Mouse (Mus musculus) cerebellum, adult 18-20 months (tissue): ENCODE data around the gene Myo1e.

Source experiments
- DNase-seq, 2 experiments: peaks; one replicate each; pipeline ENCODE4 v3.0.0; 2021

Myo1e gene

DNA sequence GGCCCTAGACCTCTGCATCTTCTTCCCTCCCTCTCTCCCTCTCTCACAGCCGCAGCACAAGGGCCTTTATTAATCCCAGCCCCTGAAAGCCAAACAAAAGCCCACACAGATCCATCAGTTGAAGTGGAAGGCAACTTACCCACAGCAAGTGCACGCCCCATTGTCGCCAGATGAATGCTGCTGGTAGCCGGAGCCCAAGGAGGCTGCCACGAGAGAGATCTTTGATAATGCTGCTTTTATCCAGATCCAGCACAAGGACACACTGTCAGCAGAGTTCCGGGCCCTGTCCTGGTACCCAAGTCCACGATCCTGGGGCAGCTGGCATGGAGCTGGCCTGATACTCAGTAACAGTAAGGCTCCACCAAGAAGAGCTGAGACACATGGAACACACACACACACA lies 91.1 kb downstream of the Myo1e start:
- DNase-seq: peak in 1 of 2 experiments; percentile 2

DNA sequence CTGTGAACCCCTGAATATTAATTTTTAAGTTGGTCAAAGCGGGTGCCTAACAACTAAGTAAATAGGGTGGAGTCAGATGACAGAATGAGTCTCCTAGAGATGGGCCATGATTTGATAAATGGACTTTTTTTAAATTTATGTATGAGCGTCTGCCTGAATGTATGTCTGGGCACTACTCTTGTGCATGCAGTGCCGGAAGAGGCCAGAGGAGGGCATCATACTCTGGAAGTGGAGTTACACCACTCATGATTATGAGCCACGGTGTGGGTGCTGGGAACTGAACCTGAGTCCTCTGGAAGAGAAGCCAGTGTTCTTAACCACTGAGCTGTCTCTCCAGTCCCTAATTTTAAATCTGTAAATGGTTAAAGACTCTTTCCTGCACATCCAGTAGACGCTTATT lies 93.6 kb downstream of the Myo1e start:
- DNase-seq: no peak

DNA sequence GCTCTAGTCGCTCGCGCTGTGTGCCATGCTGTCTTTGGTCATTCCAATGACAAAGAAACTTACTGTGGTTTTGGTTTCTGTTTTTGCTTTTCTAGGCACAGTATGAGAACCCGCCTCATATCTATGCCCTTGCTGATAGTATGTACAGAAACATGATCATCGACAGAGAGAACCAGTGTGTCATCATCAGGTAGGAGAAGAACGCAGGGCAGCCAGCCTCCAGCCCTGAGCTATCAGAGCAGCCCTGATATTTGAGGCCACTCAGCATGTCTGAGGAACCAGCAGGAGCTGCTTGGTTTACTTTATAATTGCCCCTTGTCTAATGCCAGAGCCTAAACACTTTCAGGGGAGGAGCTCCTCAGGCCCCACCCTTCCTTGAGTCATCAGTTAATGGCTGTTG lies 94.4 kb downstream of the Myo1e start:
- DNase-seq: no peak

DNA sequence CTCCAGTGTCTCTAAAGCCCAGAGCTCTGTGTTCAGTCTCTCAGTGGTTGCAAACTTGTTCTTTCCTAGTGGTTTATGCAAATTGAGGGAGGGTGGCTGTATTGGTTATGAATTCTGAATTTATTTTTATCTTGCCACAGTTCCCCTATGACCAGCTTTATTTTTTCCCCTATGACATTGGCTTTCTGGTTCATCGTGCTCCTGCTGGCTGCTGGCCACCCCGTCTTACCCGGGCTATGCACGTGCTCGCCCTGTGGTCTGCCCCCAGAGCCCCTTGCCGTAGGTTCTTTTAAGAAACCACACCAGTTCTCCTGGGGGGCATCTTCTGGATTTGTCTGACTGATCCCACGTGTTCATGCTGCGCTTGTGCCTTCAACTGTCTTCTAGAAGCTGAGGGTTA lies 97.8 kb downstream of the Myo1e start:
- no peak for DNase-seq

DNA sequence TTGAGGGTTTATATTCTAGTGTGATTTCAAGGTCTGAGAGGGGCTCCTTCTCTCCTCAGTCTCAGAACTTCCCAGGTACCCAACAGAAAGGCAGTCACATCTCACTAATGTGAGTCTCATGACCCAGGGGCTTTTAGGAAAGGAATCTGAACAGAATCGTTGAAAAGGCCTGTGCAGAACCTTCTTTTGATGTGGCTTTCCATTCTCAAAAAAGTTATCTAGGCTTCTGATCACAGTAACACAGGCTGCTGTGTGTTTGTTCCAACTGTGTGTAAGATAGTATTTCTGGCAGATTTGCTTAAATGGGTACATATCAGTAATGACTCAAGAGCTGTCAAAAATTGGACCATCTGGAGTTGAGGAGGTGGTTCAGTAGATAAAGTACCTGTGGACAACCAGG lies 102.9 kb downstream of the Myo1e start:
- DNase-seq: no peak

DNA sequence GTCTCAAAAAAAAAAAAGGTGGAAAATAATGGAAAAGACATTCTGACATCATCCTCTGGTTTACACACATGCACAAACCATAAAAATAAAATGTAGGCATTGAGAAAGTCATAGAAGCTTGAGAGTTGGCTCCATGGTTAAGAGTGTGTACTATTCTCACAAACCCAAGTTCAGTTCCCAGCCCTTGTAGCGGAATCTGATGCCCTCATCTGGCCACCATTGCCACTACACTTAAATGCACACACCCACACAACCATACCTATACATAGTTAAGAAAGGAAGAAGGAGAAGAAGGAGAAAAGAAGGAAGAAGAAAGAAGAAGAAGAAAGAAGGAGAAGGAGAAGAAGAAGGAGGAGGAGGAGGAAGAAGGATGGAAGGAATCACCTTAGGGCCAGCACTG lies 106.9 kb downstream of the Myo1e start:
- DNase-seq: no peak

DNA sequence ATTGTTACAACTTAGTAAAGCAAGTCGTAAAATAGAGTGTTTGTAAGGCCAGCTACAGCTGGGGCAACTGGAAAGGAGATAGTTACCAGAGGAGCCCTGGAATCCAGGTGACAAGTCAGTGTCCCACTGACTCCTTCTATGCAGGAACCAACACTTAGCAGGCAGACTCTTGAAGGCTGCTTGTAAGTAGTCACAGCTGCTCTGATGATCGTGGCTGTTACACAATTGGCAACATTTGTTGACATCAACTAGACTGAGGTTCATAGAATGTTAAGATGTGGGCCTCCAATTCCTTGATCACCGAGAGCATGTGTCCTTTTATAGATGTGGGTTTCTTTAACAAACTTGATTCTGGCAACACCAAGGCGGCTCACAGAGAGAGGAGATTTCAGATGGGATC lies 108.0 kb downstream of the Myo1e start:
- DNase-seq: no peak

DNA sequence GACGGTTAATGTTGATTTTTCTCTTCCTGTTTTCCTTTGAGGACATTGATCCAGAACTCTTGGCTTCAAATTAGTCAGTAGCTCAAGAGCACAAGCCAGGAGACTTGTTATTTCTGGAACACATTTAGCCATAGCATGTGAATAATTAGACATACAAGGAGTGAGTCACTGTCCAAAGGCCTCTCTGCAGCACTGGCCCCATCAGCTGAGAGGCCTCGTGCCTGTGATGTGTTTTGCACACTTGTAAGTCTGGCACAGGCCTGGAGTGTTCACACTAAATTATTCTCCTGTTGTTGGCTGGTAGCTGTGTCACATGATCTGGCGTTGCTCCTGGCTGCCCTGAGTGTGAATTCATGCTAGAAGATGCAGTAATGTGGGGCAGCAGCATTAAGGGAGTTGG lies 111.5 kb downstream of the Myo1e start:
- DNase-seq: no peak

DNA sequence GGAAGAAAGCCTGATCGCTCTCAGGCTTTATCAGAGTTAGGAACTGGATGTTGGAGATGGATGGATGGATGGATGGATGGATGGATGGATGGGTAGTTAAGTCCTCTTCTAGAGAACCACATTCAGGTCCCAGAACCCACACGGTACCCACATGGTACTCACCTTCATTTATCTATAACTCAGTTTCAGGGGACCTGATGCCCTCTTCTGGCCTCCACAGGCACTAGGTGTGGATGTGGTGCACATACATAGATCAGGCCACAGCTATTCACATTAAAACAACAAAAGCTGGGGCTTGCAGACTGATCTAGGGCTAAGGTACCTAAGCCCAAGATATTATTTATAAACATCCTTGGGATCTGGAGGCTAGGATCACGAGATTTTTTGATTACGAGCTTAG lies 117.2 kb downstream of the Myo1e start:
- no peak for DNase-seq

DNA sequence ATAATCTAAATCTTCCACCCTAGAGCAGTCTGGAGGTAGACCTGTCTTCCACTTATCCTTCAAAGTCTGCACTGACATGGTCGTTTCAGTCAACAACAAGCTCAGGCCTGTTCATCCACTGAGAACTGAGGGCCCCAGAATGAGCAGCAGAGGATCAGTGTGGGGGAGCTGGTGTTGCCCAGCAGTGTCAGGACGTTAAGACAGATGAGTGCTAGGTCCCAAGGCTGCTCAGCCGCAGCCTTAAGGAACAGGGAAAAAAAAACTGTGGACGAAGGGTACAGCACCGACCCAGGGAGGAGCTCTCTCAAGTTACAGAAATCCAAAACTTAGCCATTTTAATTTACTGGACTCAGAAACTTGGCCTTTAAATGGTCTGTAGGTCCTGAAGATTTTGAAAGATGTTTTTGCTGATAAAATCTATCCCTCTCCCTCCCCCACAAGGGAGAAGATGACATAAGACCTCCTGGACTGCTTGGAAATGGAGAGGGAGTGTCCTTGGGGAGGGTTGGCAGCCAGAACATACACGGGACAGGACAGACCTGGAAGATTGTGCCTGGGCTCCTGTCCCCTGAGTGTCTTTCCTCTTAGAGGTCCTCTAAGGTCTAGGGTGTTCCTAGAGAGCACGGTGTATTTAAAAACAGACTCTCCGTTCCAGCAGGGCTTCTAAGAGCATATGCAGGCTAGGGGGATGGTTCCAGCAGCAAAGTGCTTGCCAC lies 118.9 kb downstream of the Myo1e start:
- DNase-seq: no peak

DNA sequence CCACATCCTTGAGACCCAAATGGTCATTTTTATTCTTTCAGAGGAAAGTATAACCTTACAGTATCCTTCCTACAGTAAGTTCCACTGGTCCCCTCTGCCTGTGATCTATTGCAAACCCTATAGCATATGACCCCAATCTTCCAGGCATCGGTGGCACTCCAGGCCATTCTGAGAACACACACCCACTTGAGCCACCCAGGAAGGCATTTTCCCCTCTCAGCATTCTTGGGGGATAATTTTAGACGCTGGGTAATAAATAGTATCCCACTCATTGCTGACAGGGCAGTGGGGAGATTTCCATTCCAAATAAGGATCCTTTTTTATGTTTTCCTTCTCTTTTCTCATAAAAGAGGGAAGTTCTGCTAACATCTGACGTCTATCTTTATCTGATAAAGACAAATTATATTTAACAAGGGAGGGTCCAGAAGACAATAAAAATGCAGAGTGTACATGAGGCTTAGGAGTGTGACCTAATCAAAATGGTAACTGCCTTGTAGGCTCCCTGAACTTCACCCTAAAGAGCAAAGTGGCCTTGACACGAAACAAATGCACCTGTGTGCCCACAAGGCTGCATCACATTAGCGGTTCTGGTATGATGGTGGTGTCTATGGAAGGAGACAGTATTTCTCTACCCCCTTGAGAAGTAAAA lies 121.2 kb downstream of the Myo1e start:
- no peak for DNase-seq

DNA sequence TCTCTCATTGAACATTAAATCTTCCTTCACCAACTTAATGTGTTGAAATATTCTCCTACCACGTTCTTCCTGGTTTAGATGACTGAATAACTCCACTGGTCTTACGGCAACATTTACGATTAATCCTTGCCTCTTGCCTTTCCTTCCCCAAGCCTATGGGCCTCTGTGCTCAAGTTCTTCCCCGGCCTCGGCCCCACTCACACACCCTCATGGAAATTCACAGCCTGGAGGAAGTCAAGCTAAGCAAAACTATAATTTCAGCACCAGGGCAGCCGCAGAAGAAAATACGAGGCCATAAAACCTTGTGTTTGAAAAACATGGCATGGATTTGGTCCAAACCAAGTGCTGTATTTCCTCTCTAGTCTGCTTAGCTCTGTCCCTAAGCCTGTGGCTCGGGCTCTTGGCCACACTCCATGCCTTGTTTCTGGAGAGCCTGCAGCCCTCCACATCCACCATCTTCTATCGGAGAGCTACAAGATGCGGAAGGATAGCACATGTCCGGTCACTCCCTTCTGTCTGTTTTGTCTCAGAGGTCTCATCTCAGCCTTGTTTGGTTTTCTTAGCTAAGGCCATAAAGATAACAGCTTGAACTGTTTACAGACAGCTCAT lies 124.7 kb downstream of the Myo1e start:
- no peak for DNase-seq

DNA sequence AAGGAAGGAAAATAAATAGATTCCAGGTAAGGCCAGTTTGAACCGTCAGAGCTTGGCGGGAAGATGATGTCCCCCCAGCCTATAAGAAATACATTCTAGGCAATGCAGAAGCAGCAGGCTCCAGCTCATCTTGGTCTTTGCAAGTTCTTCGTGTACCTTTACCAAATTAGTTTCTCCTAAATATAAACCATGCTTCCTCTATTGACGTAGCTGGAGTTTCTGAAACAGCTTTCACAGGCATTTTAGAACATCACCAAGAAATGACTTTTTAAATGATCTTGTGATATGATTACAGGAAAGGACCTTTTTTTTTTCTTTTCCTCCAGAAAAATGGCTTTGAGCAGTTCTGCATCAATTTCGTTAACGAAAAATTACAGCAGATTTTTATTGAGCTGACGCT lies 131.2 kb downstream of the Myo1e start:
- DNase-seq: no peak

DNA sequence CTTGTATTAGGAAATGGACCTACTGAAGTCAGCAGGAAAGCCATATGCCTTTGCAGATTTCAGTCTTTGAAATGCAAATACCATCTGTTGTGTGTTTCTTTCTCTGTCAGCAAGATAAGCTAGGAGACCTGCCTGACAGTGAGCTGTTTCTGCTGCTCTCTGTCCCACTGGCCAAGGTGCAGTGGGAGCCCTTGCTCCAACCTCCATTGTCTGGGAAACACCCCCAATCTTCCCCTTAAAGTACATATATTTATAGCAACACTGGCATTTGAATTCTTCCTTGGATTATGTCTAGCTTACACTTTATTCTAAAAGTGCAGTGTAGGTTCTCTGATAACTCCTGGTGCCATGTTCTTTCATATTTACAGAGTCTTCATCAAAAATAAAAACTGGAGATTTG lies 131.7 kb downstream of the Myo1e start:
- no peak for DNase-seq

DNA sequence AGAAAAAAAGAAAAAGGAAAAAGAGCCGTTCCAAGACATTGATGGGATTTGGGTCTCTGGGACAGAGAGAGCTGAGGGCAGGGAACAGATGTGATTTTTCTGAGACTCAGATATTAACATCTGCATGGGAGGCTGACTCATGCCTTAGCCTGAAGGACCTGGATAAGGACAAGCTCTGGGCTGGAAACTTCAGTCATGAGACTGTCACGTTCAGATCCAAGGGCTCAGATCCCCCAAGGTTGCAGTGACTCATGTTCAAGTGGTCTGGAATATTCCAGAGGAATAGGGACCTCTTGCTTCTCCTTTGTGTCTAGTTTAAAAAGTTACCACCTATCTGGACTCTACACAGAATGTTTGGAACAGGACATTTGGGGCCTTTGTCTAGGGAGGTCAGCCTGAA lies 142.1 kb downstream of the Myo1e start:
- DNase-seq: no peak

DNA sequence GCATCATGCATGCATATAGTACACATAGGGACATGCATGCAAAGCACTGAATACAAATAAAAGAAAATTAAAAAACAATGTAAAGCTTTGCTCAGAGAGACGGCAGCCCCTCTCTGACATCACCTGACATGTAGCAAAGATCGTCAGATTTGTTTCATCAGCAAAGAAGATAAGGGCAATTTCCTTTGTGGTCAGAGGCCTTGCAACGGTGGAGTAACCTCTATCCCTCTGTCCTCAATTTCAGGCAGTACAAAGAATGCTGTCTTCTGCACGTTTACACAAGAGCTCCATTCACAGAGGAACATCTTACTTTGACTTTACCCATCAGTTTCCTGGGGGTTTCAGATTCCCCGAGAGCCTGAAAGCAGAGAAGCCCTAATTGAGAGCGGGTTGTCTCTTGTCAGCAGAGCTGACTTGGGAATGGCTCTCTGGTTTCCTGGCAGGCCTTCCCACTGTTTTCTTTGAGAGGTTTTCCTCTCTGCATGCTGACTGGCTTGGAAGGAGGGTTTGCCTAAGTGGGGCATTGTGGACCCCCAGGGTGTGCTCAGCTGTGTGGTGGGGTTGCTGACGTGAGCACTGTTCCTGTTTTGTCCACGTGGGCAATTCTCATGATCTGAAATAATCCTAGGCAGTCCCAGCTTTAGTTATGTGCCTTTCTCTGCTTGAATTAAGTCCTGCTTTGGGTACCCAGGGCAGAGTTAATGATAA lies 144.6 kb downstream of the Myo1e start:
- peak; percentile 3 to 7 for DNase-seq

DNA sequence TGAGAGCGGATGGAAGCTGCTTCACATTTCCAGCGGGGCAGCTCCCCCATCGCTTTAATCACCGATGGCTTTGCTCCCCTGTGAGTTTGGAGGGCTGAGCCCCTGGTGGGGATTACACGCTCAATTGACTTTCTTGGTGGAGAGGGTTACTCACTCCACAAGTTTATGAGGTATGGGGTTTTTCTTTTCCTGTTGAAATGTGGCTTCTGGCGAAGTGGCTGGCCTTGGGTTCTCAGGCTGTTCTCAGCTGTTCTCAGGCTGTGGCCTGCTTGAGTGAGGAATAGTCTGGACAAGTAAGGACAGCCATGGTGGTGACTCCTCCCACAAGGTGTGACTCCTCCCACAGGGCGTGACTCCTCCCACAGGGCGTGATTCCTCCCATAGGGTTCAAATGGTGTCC lies 149.1 kb downstream of the Myo1e start:
- no peak for DNase-seq

DNA sequence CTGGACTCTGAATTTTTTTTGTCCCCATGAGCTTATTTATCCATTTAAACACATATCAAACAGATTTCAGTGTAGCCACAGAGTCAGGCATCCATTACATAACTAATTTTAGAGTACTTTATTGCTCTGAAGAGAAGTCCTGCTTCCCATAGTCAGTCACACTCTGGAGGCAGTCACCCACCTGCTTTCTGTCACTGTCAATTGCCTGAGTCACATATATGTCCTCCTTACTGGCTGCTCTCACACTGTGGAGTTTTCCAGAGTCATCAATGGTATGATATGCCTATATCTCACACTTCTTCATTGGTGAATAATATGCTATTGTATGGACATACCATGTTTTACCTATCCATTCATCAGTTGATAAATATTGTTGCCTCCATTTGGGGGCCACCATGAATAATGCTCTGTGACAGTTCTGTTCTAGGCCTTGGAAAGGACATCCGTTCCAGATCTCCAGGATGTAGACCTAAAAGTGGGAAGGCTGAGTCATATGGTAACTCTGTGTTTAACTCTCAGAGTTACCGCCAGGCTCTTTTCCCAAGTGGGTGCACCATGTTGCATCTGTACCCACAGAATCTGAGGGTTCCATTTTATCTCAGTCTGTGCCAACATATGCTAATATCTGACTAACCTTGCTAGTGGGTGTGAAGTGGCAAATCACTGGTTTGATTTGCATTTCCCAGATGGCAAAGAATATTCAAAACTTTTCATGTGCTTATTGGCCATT lies 152.4 kb downstream of the Myo1e start:
- no peak for DNase-seq

DNA sequence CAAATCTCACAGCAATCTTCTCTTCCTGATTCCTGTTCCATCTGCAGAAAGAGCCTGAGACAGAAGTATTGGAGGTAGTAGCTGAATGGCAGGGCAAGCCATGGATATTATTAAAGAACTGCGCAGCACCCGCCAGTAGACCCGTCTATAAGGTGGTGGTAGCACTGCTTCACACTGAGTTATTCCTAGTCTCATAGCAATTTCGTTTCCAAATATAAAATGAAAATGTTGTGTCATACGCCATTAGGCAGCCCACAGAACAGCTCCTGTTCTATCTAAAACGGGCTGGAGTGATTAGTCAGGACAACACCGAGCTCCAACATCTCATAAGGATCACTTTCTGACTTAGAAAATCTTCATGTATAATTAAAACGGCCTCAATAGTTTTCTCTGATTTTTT lies 157.6 kb downstream of the Myo1e start:
- DNase-seq: no peak

DNA sequence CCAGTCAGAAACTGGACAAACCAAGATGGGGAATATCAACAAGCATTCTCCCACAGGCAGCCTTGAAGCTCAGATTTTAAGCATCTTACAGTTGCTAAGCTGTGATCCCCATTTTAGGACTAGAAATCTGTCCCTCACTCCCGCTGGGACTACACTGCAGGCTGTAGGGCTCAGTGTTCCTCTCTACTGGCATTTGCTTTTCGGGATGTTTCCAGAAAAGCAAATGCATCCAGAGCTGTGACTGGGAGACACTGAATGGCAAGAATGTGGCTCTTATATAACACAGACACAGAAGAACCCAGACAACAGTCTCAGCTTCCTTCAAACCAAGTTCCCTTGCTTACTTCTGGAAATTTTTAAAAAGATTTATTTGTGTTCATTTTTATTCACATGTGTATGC lies 158.8 kb downstream of the Myo1e start:
- DNase-seq: no peak

DNA sequence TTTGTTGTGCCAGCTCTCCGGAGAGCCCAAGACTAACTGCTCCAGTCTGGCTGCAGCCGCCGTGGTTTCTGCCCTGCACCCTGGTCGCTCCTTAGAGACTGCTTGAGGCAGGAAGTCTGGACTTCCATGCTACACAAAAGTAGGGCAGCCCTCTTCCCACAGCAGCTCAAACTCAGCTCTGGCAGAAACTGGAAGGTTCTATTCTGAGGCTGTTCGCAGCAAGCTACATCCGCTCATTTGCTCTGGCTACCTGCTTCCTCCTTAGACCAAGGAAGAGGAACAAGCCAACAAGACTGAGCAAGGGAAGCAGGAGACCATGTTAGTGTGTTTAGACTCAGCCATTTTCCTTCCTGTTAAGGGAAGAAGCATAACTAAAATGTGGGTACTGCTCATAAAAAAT lies 159.7 kb downstream of the Myo1e start:
- peak in 1 of 2 experiments; percentile 4 for DNase-seq

DNA sequence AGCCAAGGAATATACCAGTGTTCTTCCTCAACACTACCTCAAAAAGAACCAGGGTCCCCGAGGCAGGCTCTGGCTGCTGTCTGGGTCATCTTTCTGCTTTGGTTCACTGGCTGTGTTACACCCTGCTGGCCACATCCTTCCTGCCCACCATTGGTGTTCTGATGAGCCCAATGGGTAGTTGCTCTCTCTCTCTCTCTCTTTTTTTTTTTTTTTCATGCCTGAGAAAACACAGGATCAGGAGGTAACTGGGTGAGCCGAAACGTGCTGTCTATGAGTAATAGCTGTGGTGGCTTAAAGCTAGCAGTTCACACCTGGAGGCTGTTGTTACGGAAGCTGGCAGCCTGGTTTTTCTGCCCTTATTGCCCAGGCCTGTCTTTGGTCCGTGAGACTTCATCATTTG lies 164.5 kb downstream of the Myo1e start:
- no peak for DNase-seq
